Mouse (Mus musculus): ENCODE results near the gene Batf.

DNA sequence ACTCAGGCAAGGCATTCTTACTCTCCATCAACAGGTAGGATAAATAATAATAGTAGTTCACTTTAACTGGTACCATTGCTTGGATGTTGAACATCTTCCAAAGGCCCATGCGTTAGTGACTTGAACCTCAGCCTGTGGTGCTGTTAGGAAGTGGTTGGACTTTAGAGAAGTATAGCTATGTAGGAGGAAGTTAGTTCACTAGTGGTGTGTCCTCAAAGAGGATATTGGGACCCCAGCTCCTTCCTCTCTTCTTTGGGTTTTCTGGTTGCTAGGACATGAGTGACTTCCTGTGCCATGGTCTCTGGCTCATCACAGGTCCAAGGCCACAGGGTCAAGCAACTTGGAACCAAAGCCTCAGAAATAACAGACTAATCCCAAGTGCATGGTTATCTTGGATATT is 38.5 kb upstream of the Batf start:
- TF ChIP-seq CTCF (conservative IDR thresholded peaks at IDR 0.05; ENCODE audit: low read length) (no peak), NANOG (IDR thresholded peaks at IDR 0.05; ENCODE audit: borderline replicate concordance, low read length) (no peak), POU5F1 (IDR thresholded peaks at IDR 0.05; ENCODE audit: borderline replicate concordance, low read length) (no peak)

All from E14TG2a.4 (cell line).